Mouse (Mus musculus): ENCODE data around the gene Clip2. TPM values are rescaled to one million over a fixed set of nuclear protein-coding genes. Genes with fewer than 3 reads are reported as not detected.

Gene Clip2
- polyA plus RNA-seq, 1 experiment from 2014 or later, result 6.6 TPM

DNA sequence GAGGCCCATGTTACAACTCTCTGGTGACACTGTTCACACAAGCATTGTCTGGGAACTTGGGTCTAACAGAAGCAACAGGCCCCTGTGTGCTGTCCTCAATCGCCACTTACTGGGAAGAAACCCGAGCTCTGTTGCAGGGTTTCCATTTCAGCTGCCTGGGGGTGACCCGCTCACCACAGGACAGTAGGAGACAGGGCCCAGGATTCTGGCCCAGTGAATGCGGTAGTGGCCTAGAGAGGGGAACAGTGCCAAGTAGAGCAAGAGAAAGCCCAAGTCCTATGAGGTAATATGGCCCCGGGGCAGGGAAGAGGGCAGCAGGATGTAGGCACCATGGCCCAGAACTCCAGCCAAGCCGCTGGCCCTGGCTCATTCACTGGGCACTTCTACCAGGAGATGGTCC, 11.4 kb downstream of the Clip2 start:
- no peak overlapping the region for H3K4me2 ChIP-seq
- 0 out of 2 replicates have a peak, but pooled peaks cover 15% of the 10 kb centered on the region for H3K36me3 ChIP-seq (ENCODE audit: insufficient read depth)
- H3K9me3 ChIP-seq (ENCODE audit: low read depth, low read length), result no peaks in the 10 kb centered on the region
- H3K27ac ChIP-seq (ENCODE audit: low read depth), result peak overlapping the region; percentile 95
- no peak for TF ChIP-seq CTCF (IDR thresholded peaks at IDR 0.05; ENCODE audit: low read depth)
- no peak for ATAC-seq (ENCODE audit: insufficient read depth)
- WGBS, result 72% methylated on average over 6 of the region's 6 CpGs
- no peak overlapping the region for H3K9ac ChIP-seq
- peak; percentile 19 for DNase-seq
- no peak overlapping the region for H3K4me3 ChIP-seq (ENCODE audit: low read depth, low read length)
- H3K4me1 ChIP-seq (ENCODE audit: insufficient read depth), result peaks cover 18% of the 10 kb centered on the region
- H3K27me3 ChIP-seq (ENCODE audit: insufficient read depth, low read length), result no peaks in the 10 kb centered on the region

GRCm38 (mm10) chr5:134539891-134540290, 12.3 kb downstream of the Clip2 start:
- Histone ChIP-seq H3K4me2 (peak overlapping the region; percentile 40), H3K9ac (peak overlapping the region; percentile 4; the same call in 1 of the 2 replicates), H3K4me3 (ENCODE audit: low read depth, low read length) (no peak overlapping the region), H3K4me1 (ENCODE audit: insufficient read depth) (peaks cover 18% of the 10 kb centered on the region), H3K27ac (ENCODE audit: low read depth) (peak overlapping the region; percentile 95), H3K27me3 (ENCODE audit: insufficient read depth, low read length) (no peaks in the 10 kb centered on the region), H3K9me3 (ENCODE audit: low read depth, low read length) (no peaks in the 10 kb centered on the region), H3K36me3 (ENCODE audit: insufficient read depth) (peaks cover 20% of the 10 kb centered on the region; the same call in 1 of the 2 replicates)
- no peak for TF ChIP-seq CTCF (IDR thresholded peaks at IDR 0.05; ENCODE audit: low read depth)
- WGBS, result 2% methylated on average over 3 of the region's 3 CpGs
- DNase-seq (peak; percentile 87), ATAC-seq (ENCODE audit: insufficient read depth) (peak; percentile 88)

DNA sequence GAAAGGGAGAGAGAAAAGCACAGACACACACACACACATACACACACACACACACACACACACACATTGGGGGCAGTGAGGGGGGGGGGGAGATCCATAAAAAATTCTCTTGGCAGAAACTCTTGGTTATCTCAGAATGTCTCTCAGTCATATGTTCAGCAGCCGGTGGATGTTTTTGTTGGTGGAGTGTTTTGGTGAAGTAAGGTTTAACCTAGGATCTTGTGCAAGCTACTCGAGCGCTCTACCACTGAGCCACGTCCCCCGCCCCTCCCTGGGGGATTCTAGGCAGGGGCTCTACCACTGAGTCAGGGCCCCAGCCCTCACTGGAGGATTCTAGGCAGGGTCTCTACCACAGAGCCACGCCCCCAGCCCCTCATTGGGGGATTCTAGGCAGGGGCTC, 16.2 kb downstream of the Clip2 start:
- TF ChIP-seq CTCF (IDR thresholded peaks at IDR 0.05; ENCODE audit: low read depth), result no peak
- Histone ChIP-seq H3K9ac (no peak overlapping the region), H3K4me3 (ENCODE audit: low read depth, low read length) (no peak overlapping the region), H3K4me2 (no peak overlapping the region), H3K27me3 (ENCODE audit: insufficient read depth, low read length) (no peaks in the 10 kb centered on the region), H3K9me3 (ENCODE audit: low read depth, low read length) (no peaks in the 10 kb centered on the region), H3K36me3 (ENCODE audit: insufficient read depth) (peaks cover 52% of the 10 kb centered on the region), H3K27ac (ENCODE audit: low read depth) (no peak overlapping the region), H3K4me1 (ENCODE audit: insufficient read depth) (peaks cover 15% of the 10 kb centered on the region)
- ATAC-seq (ENCODE audit: insufficient read depth) (no peak), DNase-seq (no peak)
- 78% methylated on average over 6 of the region's 6 CpGs for WGBS

DNA sequence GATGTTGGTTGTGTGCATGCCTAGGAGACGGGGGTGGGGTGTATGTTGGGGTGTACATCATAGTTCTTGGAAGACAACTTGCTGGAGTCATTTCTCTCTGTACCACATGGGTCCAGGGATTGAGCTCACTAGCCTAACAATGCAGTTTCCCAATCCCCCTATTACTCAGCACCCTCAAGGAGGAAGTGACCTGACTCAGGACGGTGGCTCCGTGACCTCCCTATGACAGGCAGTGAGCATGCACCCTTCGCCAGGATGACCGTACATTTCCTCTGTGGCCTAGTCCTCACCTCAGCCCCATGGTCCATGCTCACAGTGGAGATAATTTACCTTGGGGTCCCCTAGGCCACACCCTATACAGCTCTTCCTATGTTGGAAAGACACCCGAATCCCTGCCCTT, 19.8 kb downstream of the Clip2 start:
- Histone ChIP-seq H3K4me2 (no peak overlapping the region), H3K4me1 (ENCODE audit: insufficient read depth) (no peaks in the 10 kb centered on the region), H3K9me3 (ENCODE audit: low read depth, low read length) (no peaks in the 10 kb centered on the region), H3K27me3 (ENCODE audit: insufficient read depth, low read length) (no peaks in the 10 kb centered on the region), H3K36me3 (ENCODE audit: insufficient read depth) (peaks cover 45% of the 10 kb centered on the region), H3K4me3 (ENCODE audit: low read depth, low read length) (no peak overlapping the region), H3K9ac (no peak overlapping the region), H3K27ac (ENCODE audit: low read depth) (no peak overlapping the region)
- ATAC-seq (ENCODE audit: insufficient read depth) (no peak), DNase-seq (no peak)
- 88% methylated on average over 6 of the region's 6 CpGs for WGBS
- no peak for TF ChIP-seq CTCF (IDR thresholded peaks at IDR 0.05; ENCODE audit: low read depth)

DNA sequence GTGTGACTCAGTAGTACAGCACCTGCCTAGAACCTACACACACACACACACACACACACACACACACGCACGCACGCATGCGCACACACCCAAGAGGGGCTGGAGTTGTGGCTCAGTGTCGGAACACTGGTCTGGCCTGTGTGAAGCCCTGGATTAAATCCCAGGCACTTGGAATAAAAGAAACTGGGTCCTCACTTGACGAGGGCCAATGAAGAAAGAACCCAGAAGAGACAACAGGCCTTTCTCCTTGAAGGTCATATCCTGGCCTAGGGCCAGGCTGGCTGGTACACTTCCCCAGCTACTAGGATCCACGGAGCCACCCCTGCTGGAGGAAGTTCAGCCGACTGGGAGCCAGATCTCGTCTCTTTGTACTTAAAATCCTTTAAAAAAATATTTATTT, 20.6 kb downstream of the Clip2 start:
- no peaks in the 10 kb centered on the region for H3K27me3 ChIP-seq (ENCODE audit: insufficient read depth, low read length)
- no peak for DNase-seq
- no peak for ATAC-seq (ENCODE audit: insufficient read depth)
- no peak overlapping the region for H3K4me2 ChIP-seq
- no peak for TF ChIP-seq CTCF (IDR thresholded peaks at IDR 0.05; ENCODE audit: low read depth)
- no peaks in the 10 kb centered on the region for H3K4me1 ChIP-seq (ENCODE audit: insufficient read depth)
- no peak overlapping the region for H3K9ac ChIP-seq
- H3K4me3 ChIP-seq (ENCODE audit: low read depth, low read length), result no peak overlapping the region
- H3K36me3 ChIP-seq (ENCODE audit: insufficient read depth), result peaks cover 49% of the 10 kb centered on the region
- WGBS, result 82% methylated on average over 9 of the region's 9 CpGs
- no peak overlapping the region for H3K27ac ChIP-seq (ENCODE audit: low read depth)
- H3K9me3 ChIP-seq (ENCODE audit: low read depth, low read length), result no peaks in the 10 kb centered on the region

DNA sequence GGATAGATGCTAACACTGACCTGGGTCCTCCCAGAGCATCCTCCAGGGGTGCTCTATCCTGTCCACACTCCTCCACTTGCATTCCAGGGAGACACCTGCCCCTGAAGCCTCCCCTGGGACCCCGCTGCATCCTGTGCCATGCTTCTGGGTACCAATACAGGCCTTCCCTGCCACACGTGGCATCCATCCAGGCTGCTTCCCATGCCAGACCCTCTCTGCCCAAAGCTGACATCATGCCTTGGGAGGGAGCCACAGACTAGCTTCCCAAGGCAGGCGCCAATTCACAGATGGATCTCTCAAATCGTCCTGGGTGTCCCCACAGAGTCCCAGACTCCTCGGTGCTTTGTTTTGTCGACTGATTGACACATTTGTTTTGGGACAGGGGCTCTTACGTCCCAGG, 21.4 kb downstream of the Clip2 start:
- no peak overlapping the region for H3K4me2 ChIP-seq
- 57% methylated on average over 7 of the region's 7 CpGs for WGBS
- no peak for TF ChIP-seq CTCF (IDR thresholded peaks at IDR 0.05; ENCODE audit: low read depth)
- H3K36me3 ChIP-seq (ENCODE audit: insufficient read depth), result peaks cover 55% of the 10 kb centered on the region
- no peaks in the 10 kb centered on the region for H3K27me3 ChIP-seq (ENCODE audit: insufficient read depth, low read length)
- DNase-seq (no peak), ATAC-seq (ENCODE audit: insufficient read depth) (no peak)
- H3K9me3 ChIP-seq (ENCODE audit: low read depth, low read length), result no peaks in the 10 kb centered on the region
- H3K27ac ChIP-seq (ENCODE audit: low read depth), result no peak overlapping the region
- H3K4me1 ChIP-seq (ENCODE audit: insufficient read depth), result no peaks in the 10 kb centered on the region
- no peak overlapping the region for H3K9ac ChIP-seq
- no peak overlapping the region for H3K4me3 ChIP-seq (ENCODE audit: low read depth, low read length)

- no peaks in the 10 kb centered on the region for H3K27me3 ChIP-seq (ENCODE audit: insufficient read depth, low read length)
- no peak overlapping the region for H3K27ac ChIP-seq (ENCODE audit: low read depth)
- H3K36me3 ChIP-seq (ENCODE audit: insufficient read depth), result peaks cover 40% of the 10 kb centered on the region
- ATAC-seq (ENCODE audit: insufficient read depth) (no peak), DNase-seq (no peak)
- no peak overlapping the region for H3K4me2 ChIP-seq
- TF ChIP-seq CTCF (IDR thresholded peaks at IDR 0.05; ENCODE audit: low read depth), result no peak
- H3K9me3 ChIP-seq (ENCODE audit: low read depth, low read length), result no peaks in the 10 kb centered on the region
- no peak overlapping the region for H3K4me3 ChIP-seq (ENCODE audit: low read depth, low read length)
- 42% methylated on average over 9 of the region's 9 CpGs for WGBS
- H3K4me1 ChIP-seq (ENCODE audit: insufficient read depth), result no peaks in the 10 kb centered on the region
- no peak overlapping the region for H3K9ac ChIP-seq
Measured at GRCm38 (mm10) chr5:134528488-134528887, 23.7 kb downstream of the Clip2 start.

All from lung, embryonic 14.5 days (tissue).